Mouse (Mus musculus) large intestine, adult 2 months (tissue): ENCODE data around the gene A830031A19Rik. TPM values are rescaled to one million over a fixed set of nuclear protein-coding genes. Genes with fewer than 3 reads are reported as not detected.

ENCODE experiments used
- DNase-seq: peaks from one replicate; pipeline ENCODE4 v3.0.0-alpha.2; 2012; ENCODE audit warnings: low read depth, low spot score
- whole genome bisulfite sequencing: fragments of 180-500 bp; shearing (Covaris S2); methylation state at CpG from one replicate; pipeline ENCODE4 v1.1.7; 2018; 5-methylcytosine and 5-hydroxymethylcytosine counted together
- polyA plus RNA-seq: library from polyadenylated mRNA; depleted of rRNA; stranded (reverse); fragments of >200 nt; gene quantifications from 2 replicates; pipeline ENCODE4 v1.2.3, GENCODE M21; 2012; rRNA removed

A830031A19Rik gene
- polyA plus RNA-seq = not detected in 2 replicates

GRCm38 (mm10) chr11:24074634-24075104, at the start of gene A830031A19Rik:
Gene A830031A19Rik (minus strand): TSS chr11:24075054.
- DNase-seq = no peak
- 1% methylated on average over 11 of the region's 11 CpGs for WGBS

- no peak for DNase-seq
- 85% methylated on average over 2 of the region's 2 CpGs for WGBS
These were observed 49.1 kb upstream of the A830031A19Rik start for GRCm38 (mm10) chr11:24123991-24124390.

GRCm38 (mm10) chr11:24122899-24123298, 48.0 kb upstream of the A830031A19Rik start:
- DNase-seq = no peak

GRCm38 (mm10) chr11:24121136-24121535, 46.3 kb upstream of the A830031A19Rik start:
- WGBS = 92% methylated on average over 9 of the region's 9 CpGs
- no peak for DNase-seq

More at GRCm38 (mm10) chr11:24122899-24123298, 48.0 kb upstream of the A830031A19Rik start:
- 26% methylated on average over 7 of the region's 7 CpGs for WGBS

- DNase-seq = no peak
- 29% methylated on average over 7 of the region's 7 CpGs for WGBS
These were observed 41.9 kb upstream of the A830031A19Rik start for GRCm38 (mm10) chr11:24116582-24117318.

- 79% methylated on average over 2 of the region's 2 CpGs for whole genome bisulfite sequencing
- DNase-seq = no peak
These were observed 41.2 kb upstream of the A830031A19Rik start for GRCm38 (mm10) chr11:24116041-24116440.

- 76% methylated on average over 12 of the region's 12 CpGs for WGBS
These were observed 40.3 kb upstream of the A830031A19Rik start for GRCm38 (mm10) chr11:24115017-24115752.

GRCm38 (mm10) chr11:24111720-24112119, 36.9 kb upstream of the A830031A19Rik start:
- 21% methylated on average over 6 of the region's 6 CpGs for WGBS
- DNase-seq = no peak

More at GRCm38 (mm10) chr11:24115017-24115752, 40.3 kb upstream of the A830031A19Rik start:
- DNase-seq = no peak

GRCm38 (mm10) chr11:24110113-24110512, 35.3 kb upstream of the A830031A19Rik start:
- no peak for DNase-seq
- WGBS = 94% methylated on average over 2 of the region's 2 CpGs

- WGBS = 73% methylated on average over 3 of the region's 3 CpGs
- no peak for DNase-seq
These were observed 34.5 kb upstream of the A830031A19Rik start for GRCm38 (mm10) chr11:24109388-24109787.

- WGBS = 52% methylated on average over 3 of the region's 3 CpGs
- DNase-seq = no peak
These were observed 34.1 kb upstream of the A830031A19Rik start for GRCm38 (mm10) chr11:24108974-24109373.

GRCm38 (mm10) chr11:24107414-24107813, 32.6 kb upstream of the A830031A19Rik start:
- 78% methylated on average over 5 of the region's 5 CpGs for WGBS
- DNase-seq = no peak

GRCm38 (mm10) chr11:24103128-24103742, 28.4 kb upstream of the A830031A19Rik start:
- WGBS = 74% methylated on average over 6 of the region's 6 CpGs
- DNase-seq = no peak

- WGBS = 73% methylated on average over 2 of the region's 2 CpGs
- DNase-seq = no peak
These were observed 27.5 kb upstream of the A830031A19Rik start for GRCm38 (mm10) chr11:24102372-24102771.

GRCm38 (mm10) chr11:24101625-24102024, 26.8 kb upstream of the A830031A19Rik start:
- 96% methylated on average over 3 of the region's 3 CpGs for WGBS
- DNase-seq = no peak

- DNase-seq = no peak
- 71% methylated on average over 4 of the region's 4 CpGs for WGBS
These were observed 25.7 kb upstream of the A830031A19Rik start for GRCm38 (mm10) chr11:24100449-24101070.

GRCm38 (mm10) chr11:24099886-24100293, 25.0 kb upstream of the A830031A19Rik start:
- 11% methylated on average over 7 of the region's 7 CpGs for WGBS
- no peak for DNase-seq

- DNase-seq = no peak
- WGBS = 77% methylated on average over 10 of the region's 10 CpGs
These were observed 24.4 kb upstream of the A830031A19Rik start for GRCm38 (mm10) chr11:24099215-24099614.

- 75% methylated on average over 3 of the region's 3 CpGs for WGBS
These were observed 23.8 kb upstream of the A830031A19Rik start for GRCm38 (mm10) chr11:24098662-24099061.

GRCm38 (mm10) chr11:24098069-24098468, 23.2 kb upstream of the A830031A19Rik start:
- 69% methylated on average over 5 of the region's 5 CpGs for WGBS
- DNase-seq = no peak

More at GRCm38 (mm10) chr11:24098662-24099061, 23.8 kb upstream of the A830031A19Rik start:
- no peak for DNase-seq
